Mouse (Mus musculus) forebrain, embryonic 10.5 days (tissue): ENCODE measurements at regions not wholly inside any gene's neighbourhood (a gene's known extent, or its start where the extent isn't known, plus 50 kb on each side); places are given as distances from the start of the nearest gene placed in this dataset.

Experiments
- DNase-seq: peaks from one replicate; pipeline ENCODE4 v3.0.0-alpha.2; 2017; ENCODE audit warnings: low spot score; ENCODE audit errors: extremely low spot score
- H3K27ac ChIP-seq: fragments of 300-500 bp; sonication (generic); 2 replicates; pipeline ENCODE4 v1.5.1; 2016; ENCODE audit warnings: mild to moderate bottlenecking
- H3K27me3 ChIP-seq: fragments of 300-500 bp; sonication (generic); 2 replicates; pipeline ENCODE4 v1.6.1; 2016; ENCODE audit warnings: mild to moderate bottlenecking; ENCODE audit not compliant: poor library complexity, severe bottlenecking
- H3K36me3 ChIP-seq: fragments of 300-500 bp; sonication (generic); replicated peaks from 2 replicates; pipeline ENCODE4 v1.6.1; 2016; ENCODE audit warnings: mild to moderate bottlenecking, moderate library complexity
- H3K4me1 ChIP-seq: fragments of 300-500 bp; sonication (generic); 2 replicates; pipeline ENCODE4 v1.6.1; 2016
- H3K4me3 ChIP-seq: fragments of 300-500 bp; sonication (generic); 2 replicates; pipeline ENCODE4 v1.5.1; 2016; ENCODE audit warnings: mild to moderate bottlenecking, moderate library complexity
- H3K9me3 ChIP-seq: fragments of 300-500 bp; sonication (generic); 2 replicates; pipeline ENCODE4 v1.6.1; 2016; ENCODE audit warnings: mild to moderate bottlenecking, moderate library complexity
- WGBS: fragments of 180-500 bp; shearing (Covaris S2); methylation state at CpG from one replicate; pipeline ENCODE4 v1.1.7; 2016; 5-methylcytosine and 5-hydroxymethylcytosine counted together

DNA sequence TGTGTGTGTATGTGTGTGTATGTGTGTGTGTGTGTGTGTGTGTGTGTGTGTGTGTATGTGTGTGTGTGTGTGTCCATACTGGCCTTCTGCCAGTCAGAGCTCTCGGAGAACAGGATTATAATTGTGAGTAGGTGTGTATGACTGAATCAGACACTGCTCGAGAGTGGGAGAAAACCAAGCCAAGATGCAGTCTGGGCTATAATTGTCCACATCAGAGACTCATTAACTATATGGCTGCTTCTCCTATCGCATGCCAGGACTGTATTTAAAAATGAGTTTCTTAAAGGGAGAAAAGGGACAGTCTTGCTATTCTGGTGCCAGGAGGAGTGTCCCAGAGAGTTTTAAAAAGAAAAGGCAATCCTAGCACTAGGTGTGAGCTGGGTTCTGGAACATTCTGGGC lies 58.7 kb upstream of the Adpgk start:
- DNase-seq: no peak
- H3K27ac ChIP-seq: no peak overlapping the region
- no peaks in the 10 kb centered on the region for H3K27me3 ChIP-seq
- no peaks in the 10 kb centered on the region for H3K9me3 ChIP-seq
- 81% methylated on average over 3 of the region's 3 CpGs for WGBS
- H3K4me1 ChIP-seq: no peaks in the 10 kb centered on the region
- no peak overlapping the region for H3K4me3 ChIP-seq
- H3K36me3 ChIP-seq: no peaks in the 10 kb centered on the region

DNA sequence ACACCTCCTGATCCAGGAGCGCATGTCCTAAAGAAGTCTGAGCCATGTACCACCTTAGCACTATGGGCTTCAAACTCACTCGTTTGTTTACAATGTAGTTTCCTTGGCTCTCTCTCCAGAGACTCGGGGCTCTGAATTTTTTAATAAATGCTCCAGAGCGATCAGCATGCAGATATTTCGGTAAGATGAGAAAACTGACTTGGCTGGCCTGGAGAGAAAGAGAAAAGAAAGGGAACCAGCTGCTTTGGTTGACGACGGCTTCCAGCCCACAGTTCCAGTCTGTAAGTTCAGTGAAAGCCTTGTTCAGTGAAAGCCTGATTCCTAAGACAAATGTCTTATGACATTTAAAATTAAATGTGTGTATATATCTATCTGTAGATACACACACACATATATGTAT lies 59.4 kb upstream of the Adpgk start:
- DNase-seq: no peak
- H3K36me3 ChIP-seq: no peaks in the 10 kb centered on the region

DNA sequence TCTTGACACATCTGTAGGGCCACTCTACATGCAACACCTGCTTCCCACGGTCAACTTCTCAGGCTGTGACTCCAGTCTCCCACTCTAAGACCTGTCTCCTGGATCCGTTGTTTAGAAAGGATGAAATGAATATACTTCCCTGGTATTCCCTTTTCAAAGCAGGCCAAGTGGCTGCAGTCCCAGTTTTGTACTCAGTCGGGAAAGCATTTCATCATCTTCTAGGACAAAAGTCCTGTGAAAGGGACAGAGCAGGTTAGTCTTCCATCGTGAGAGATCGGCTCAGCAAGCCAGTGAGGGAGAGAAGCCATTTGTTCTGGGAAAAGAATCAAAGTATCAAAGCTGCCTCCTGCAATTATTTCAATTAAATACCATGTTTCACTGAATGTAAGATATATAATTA lies 60.2 kb upstream of the Adpgk start:
- Histone ChIP-seq H3K27ac (no peak overlapping the region), H3K9me3 (no peaks in the 10 kb centered on the region), H3K4me3 (no peak overlapping the region), H3K27me3 (no peaks in the 10 kb centered on the region), H3K36me3 (no peaks in the 10 kb centered on the region), H3K4me1 (no peaks in the 10 kb centered on the region)
- 90% methylated on average over 5 of the region's 5 CpGs for WGBS
- DNase-seq: no peak

More for the DNA sequence above, 59.4 kb upstream of the Adpgk start:
- H3K4me1 ChIP-seq: no peaks in the 10 kb centered on the region
- WGBS: 92% methylated on average over 7 of the region's 7 CpGs
- H3K27me3 ChIP-seq: no peaks in the 10 kb centered on the region
- H3K27ac ChIP-seq: no peak overlapping the region
- no peak overlapping the region for H3K4me3 ChIP-seq
- no peaks in the 10 kb centered on the region for H3K9me3 ChIP-seq

DNA sequence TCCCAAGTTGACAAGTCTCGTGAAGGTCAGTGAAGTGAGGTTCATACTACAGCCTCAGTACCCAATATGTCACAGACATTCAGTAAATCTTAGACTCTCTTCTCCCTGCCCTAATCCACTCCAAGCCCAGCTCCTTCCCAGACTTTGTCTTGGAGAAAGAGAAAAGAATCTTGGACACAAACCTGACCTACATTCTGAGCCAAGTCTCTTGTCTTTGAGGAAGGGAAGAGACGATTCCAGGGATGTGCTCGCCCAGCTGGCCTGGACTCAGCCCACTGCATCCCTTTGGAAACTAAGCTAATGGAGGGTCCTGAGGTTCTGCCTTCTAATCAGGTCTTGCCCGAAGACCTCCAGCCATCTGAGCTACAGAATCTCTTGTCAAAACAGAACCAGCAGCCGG lies 61.2 kb upstream of the Adpgk start:
- DNase-seq: no peak
- Histone ChIP-seq H3K9me3 (no peaks in the 10 kb centered on the region), H3K36me3 (no peaks in the 10 kb centered on the region), H3K27ac (no peak overlapping the region), H3K27me3 (no peaks in the 10 kb centered on the region), H3K4me1 (no peaks in the 10 kb centered on the region), H3K4me3 (no peak overlapping the region)
- 91% methylated on average over 5 of the region's 5 CpGs for WGBS

DNA sequence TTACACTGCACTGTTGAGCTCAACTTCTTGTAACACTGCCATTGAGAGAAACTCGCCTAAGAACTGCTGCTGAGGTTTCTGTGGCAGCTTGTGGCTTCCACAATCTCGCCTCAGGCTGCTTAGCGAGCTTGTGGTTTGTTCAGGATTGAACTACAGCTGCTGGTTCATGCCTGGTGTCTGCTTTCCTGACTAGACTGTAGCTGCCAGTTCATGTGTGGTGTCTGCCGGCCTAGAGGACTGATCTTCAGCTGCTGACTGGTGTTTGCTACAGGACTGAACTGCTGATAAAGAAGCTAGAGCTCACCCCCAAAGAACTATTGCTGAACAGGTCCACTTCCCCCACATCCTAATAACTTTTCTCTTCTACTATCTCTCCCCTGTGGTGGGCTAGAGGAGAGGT lies 63.4 kb upstream of the Adpgk start:
- WGBS: 85% methylated on average over 4 of the region's 4 CpGs
- Histone ChIP-seq H3K9me3 (no peaks in the 10 kb centered on the region), H3K27ac (no peak overlapping the region), H3K4me1 (no peaks in the 10 kb centered on the region), H3K36me3 (no peaks in the 10 kb centered on the region), H3K4me3 (no peak overlapping the region), H3K27me3 (no peaks in the 10 kb centered on the region)
- DNase-seq: no peak

DNA sequence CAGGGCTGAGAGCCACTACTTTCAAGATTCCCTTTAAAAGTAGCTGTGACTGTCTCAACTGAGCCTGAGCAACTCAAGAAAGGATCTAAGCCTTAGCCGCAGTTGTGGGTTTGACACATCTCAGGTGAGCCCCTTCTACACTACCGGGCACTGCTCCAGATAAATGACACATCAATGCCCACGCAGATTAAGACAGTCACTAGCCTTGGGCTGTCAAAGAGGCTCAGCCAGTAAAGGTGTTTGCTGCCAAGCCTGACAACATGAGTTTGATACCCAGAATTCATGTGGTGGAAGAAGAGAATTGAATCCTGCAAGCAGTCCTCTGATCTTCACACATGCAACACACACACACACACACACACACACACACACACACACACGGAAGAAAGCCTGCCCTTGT lies 65.0 kb upstream of the Adpgk start:
- Histone ChIP-seq H3K4me3 (no peak overlapping the region), H3K36me3 (no peaks in the 10 kb centered on the region), H3K27me3 (no peaks in the 10 kb centered on the region), H3K27ac (no peak overlapping the region), H3K9me3 (no peaks in the 10 kb centered on the region), H3K4me1 (no peaks in the 10 kb centered on the region)
- DNase-seq: no peak
- WGBS: 91% methylated on average over 4 of the region's 4 CpGs

DNA sequence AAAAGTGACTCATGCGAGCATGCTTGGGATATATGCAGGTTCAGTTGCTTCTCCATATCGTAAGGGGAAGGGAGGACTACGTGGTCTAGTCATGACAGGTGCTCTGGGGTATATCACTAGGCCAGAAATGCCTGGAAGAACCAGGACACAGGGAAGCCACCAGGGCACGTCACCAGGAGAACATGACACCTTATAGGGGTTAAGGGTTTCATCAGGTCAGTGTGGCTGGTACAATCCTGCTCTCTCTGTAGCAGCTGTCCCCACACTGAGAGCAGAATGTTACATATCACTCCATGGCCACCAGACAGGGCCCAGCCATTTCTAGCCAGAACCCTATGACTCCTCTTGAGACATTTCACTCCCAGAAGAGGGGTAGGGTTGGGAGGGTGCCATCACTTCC lies 72.1 kb upstream of the Adpgk start:
- H3K9me3 ChIP-seq: no peaks in the 10 kb centered on the region
- no peak overlapping the region for H3K4me3 ChIP-seq
- no peaks in the 10 kb centered on the region for H3K4me1 ChIP-seq
- H3K27ac ChIP-seq: no peak overlapping the region
- no peak for DNase-seq
- no peaks in the 10 kb centered on the region for H3K36me3 ChIP-seq
- no peaks in the 10 kb centered on the region for H3K27me3 ChIP-seq
- 82% methylated on average over 4 of the region's 4 CpGs for WGBS

DNA sequence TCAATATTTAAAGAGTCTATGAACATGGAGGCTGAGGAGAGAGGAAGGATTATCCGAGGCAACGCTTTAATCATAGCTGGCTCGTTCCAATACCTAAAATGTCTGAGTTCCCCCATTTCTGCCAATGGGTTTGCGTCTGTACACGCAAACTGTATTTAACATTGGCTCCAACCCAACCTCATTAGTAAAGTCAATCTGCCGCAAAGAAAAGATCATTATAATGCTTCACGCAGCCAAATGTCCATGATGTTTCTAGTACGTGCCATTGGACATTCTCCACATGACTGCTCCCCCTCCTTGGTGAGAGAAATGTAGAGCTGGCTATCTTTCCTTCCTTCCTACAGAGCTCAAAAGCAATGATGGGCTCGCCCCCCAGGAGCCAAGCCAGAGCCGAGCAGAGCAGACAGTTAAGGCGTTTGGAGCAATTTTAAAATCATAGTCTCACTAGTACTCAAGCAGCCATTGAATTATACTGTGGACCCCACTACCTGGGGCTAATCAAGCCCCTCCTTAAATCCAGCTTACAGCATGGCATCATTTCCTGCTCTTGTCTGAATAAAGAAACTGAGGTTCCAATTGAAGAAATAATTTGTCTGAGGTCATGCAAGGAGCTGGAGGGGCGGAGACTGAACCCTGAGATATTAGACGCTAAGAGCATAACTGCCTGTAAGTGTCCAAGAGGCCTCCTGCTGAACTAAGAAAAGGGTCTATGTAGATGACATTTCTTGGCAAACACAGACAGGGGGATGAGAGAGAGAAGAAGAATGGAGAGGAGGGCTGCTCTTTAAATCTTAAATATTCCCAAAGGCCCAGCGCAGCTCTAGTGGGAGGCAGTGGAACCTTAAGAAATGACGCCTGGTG lies 88.5 kb upstream of the Adpgk start:
- 94% methylated on average over 15 of the region's 15 CpGs for WGBS
- H3K36me3 ChIP-seq: no peaks in the 10 kb centered on the region
- DNase-seq: no peak
- no peaks in the 10 kb centered on the region for H3K27me3 ChIP-seq
- no peak overlapping the region for H3K4me3 ChIP-seq
- H3K9me3 ChIP-seq: no peaks in the 10 kb centered on the region
- no peaks in the 10 kb centered on the region for H3K4me1 ChIP-seq
- no peak overlapping the region for H3K27ac ChIP-seq

DNA sequence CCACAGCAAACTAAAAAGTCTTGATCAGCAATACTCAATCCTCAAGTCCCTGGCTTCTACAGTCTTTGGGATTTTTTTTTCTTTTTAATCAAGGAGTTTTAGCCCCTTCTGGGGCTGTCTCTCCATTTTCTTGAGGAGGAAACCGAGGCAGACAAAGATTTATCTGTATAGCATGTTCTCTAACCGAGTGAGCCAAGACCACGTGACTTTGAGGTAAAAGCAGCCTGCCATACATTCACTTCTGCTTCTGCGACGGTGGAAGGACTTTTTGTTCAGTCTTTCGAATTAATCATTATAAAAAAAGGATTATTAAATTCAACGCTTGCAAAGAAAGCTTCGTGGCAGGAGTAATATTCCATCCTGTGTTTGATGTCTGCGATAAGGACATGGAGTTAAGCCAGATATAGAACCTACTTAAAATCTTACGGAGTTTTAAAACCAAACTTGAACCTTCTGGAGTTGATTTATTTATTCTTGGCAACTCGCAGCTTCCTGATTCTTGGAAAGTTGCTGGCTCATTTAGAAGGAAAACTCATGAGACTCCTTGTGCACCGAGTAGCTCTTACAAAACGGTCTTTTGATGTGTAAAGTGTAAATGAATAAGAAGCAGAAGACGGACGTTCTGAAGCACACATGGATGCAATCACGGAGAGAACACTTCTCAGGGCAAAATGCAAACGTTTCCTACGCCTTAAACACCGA lies 91.7 kb upstream of the Adpgk start:
- Histone ChIP-seq H3K27me3 (no peaks in the 10 kb centered on the region), H3K27ac (no peak overlapping the region), H3K9me3 (no peaks in the 10 kb centered on the region), H3K36me3 (no peaks in the 10 kb centered on the region), H3K4me3 (no peak overlapping the region), H3K4me1 (no peaks in the 10 kb centered on the region)
- DNase-seq: no peak
- WGBS: 79% methylated on average over 19 of the region's 19 CpGs

DNA sequence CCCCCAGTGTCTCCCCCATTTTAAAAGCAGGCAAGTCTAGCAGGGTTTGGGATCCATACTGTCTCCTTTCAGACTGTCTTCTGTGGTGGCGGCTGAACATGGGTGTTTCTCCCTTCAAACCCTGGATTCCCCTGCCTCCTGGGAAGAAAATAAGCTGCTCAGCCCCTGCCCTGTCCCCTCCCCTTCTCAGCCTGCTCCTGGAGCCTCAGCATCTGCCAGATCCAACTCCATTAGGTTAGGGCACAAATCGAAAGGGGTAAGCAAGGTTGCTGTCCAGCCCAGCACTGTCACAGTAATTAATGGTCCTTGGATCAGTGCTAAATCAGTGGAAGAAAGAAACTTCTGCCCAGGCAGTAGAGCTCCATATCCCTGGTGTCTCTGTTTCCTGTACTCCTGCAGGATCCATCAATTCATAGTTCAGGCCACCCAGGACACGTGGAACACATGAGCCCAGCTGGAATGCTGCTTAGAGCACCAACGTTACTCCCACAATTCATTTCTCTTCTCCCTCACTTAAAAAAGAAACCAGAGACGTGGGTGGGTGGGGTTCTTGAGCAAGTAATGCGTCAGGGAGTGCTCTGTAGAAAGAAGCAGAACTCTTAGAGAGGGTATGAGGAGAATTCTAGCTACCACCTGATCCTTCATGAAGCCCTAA lies 93.0 kb upstream of the Adpgk start:
- DNase-seq: no peak
- Histone ChIP-seq H3K36me3 (no peaks in the 10 kb centered on the region), H3K9me3 (no peaks in the 10 kb centered on the region), H3K4me3 (no peak overlapping the region), H3K27ac (no peak overlapping the region), H3K27me3 (no peaks in the 10 kb centered on the region), H3K4me1 (no peaks in the 10 kb centered on the region)
- WGBS: 77% methylated on average over 6 of the region's 6 CpGs

DNA sequence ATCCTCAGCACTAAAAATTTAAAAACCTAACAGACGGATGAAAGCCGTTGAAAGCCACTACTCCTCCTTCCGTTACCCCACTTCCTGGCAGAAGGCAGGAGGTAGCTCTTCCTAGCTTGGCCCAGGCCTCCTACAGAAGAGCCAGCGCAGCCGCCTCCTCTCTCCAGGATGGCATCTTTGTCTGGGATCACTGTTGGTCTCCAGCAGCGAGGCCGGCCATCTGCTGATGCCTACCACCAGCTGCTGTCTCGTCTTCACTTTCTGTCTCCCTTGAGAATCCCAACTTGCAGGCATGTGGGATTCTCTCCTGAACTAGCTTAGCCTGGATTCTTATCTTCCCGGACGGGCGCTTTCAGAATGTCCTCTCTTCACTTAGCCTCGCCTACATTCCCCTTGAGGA lies 93.9 kb upstream of the Adpgk start:
- H3K27me3 ChIP-seq: no peaks in the 10 kb centered on the region
- H3K4me3 ChIP-seq: no peak overlapping the region
- WGBS: 88% methylated on average over 12 of the region's 12 CpGs
- H3K4me1 ChIP-seq: no peaks in the 10 kb centered on the region
- no peaks in the 10 kb centered on the region for H3K36me3 ChIP-seq
- H3K9me3 ChIP-seq: no peaks in the 10 kb centered on the region
- no peak for DNase-seq
- H3K27ac ChIP-seq: no peak overlapping the region

DNA sequence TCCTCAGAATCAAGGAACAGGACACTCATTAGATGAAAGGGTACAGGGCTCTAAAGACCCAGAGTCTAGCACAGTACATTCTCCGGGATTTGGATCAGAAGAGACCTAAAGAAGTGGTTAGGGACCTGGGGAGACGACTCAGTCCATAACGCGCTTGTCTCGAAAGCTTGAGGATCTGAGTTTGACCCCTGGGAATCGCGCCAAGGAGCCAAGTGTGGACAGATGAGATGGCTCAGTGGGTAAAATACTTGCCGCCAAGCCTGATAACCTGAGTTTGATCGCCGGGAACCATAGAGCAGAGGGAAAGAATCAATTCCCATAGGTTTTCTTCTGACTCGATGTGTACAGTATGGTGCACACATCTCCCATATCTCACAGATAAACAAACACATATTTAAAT lies 97.4 kb upstream of the Adpgk start:
- no peak overlapping the region for H3K27ac ChIP-seq
- no peak for DNase-seq
- H3K4me3 ChIP-seq: no peak overlapping the region
- H3K4me1 ChIP-seq: peaks cover 5% of the 10 kb centered on the region; the same call in 1 of the 2 replicates
- H3K9me3 ChIP-seq: no peaks in the 10 kb centered on the region
- no peaks in the 10 kb centered on the region for H3K36me3 ChIP-seq
- H3K27me3 ChIP-seq: no peaks in the 10 kb centered on the region
- 94% methylated on average over 11 of the region's 11 CpGs for WGBS

DNA sequence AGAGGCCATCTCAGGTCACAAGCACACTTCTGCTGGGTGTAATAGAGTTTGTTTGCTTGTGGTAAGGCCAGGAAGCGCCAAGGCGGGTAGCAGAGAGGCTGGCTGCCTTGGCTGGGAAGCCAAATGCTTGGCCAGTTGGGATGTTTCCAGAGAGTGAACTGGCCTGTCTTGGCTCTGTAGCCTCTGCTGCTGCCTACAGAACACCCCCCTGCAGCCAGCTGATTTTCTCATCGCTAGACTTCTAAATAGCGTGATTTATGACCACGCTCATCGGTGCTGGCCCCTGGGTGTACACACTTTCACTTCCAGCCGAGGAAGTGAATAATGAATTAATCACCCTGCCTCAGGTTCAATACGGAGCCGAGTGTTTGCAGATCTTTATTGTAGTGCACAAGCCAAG lies 102.2 kb upstream of the Adpgk start:
- WGBS: 87% methylated on average over 9 of the region's 9 CpGs
- Histone ChIP-seq H3K27ac (no peak overlapping the region), H3K9me3 (no peaks in the 10 kb centered on the region), H3K36me3 (no peaks in the 10 kb centered on the region), H3K4me1 (peaks cover 11% of the 10 kb centered on the region; the same call in 1 of the 2 replicates), H3K4me3 (no peak overlapping the region), H3K27me3 (no peaks in the 10 kb centered on the region)
- DNase-seq: no peak
